Mouse (Mus musculus) embryo, embryonic 9.5 days (tissue): ENCODE measurements around the gene Slc4a1.
A peak's percentile ranks its signal among the peaks of the same experiment; 100 is the strongest.

Source experiments
- DNase-seq: peaks from one replicate; pipeline ENCODE4 v3.0.0-alpha.2; 2017; ENCODE audit errors: extremely low spot score

Slc4a1 gene

GRCm38 (mm10) chr11:102375196-102376173, 9.5 kb upstream of the Slc4a1 start:
- DNase-seq = peak; percentile 67

- no peak for DNase-seq
Measured at GRCm38 (mm10) chr11:102374108-102374725, 8.2 kb upstream of the Slc4a1 start.

GRCm38 (mm10) chr11:102373646-102374045, 7.6 kb upstream of the Slc4a1 start:
- no peak for DNase-seq

- DNase-seq = no peak
Measured at GRCm38 (mm10) chr11:102372936-102373335, 6.9 kb upstream of the Slc4a1 start.

- no peak for DNase-seq
Measured at GRCm38 (mm10) chr11:102371926-102372685, 6.1 kb upstream of the Slc4a1 start.

GRCm38 (mm10) chr11:102370285-102370684, 4.3 kb upstream of the Slc4a1 start:
- DNase-seq = no peak

GRCm38 (mm10) chr11:102369263-102369662, 3.3 kb upstream of the Slc4a1 start:
- DNase-seq = no peak

- DNase-seq = no peak
Measured at GRCm38 (mm10) chr11:102368347-102368746, 2.3 kb upstream of the Slc4a1 start.

- no peak for DNase-seq
Measured at GRCm38 (mm10) chr11:102367504-102368280, 1.7 kb upstream of the Slc4a1 start.

GRCm38 (mm10) chr11:102365699-102366098, 304 bp downstream of the Slc4a1 start:
- DNase-seq = no peak

- no peak for DNase-seq
Measured at GRCm38 (mm10) chr11:102364570-102365371, 1.2 kb downstream of the Slc4a1 start.

GRCm38 (mm10) chr11:102363623-102364022, 2.4 kb downstream of the Slc4a1 start:
- DNase-seq = no peak

GRCm38 (mm10) chr11:102361776-102362495, 4.1 kb downstream of the Slc4a1 start:
- DNase-seq = no peak

GRCm38 (mm10) chr11:102358365-102358764, 7.6 kb downstream of the Slc4a1 start:
- DNase-seq = no peak

- DNase-seq = no peak
Measured at GRCm38 (mm10) chr11:102356636-102357350, 9.2 kb downstream of the Slc4a1 start.

- no peak for DNase-seq
Measured at GRCm38 (mm10) chr11:102356190-102356589, 9.8 kb downstream of the Slc4a1 start.

GRCm38 (mm10) chr11:102355501-102355900, 10.5 kb downstream of the Slc4a1 start:
- no peak for DNase-seq

GRCm38 (mm10) chr11:102353021-102353431, 13.0 kb downstream of the Slc4a1 start:
- DNase-seq = no peak

GRCm38 (mm10) chr11:102352378-102352777, 13.6 kb downstream of the Slc4a1 start:
- DNase-seq = no peak
